Mouse (Mus musculus): Measurements from ENCODE around the gene Lct. TPM values are rescaled to one million over a fixed set of nuclear protein-coding genes. Genes with fewer than 3 reads are reported as not detected.

The Lct gene
- polyA plus RNA-seq, 1 experiment: 0.06 TPM

- TF ChIP-seq POLR2A (IDR thresholded peaks at IDR 0.05; ENCODE audit: low read depth, low read length) (no peak), CTCF (IDR thresholded peaks at IDR 0.05; ENCODE audit: extremely low read depth, insufficient read depth, insufficient read length, insufficient replicate concordance) (no peak)
- Histone ChIP-seq H3K4me3 (ENCODE audit: extremely low read depth, insufficient read depth, insufficient read length) (peak within 1 kb of the TSS; percentile 84), H3K4me1 (ENCODE audit: control insufficient read depth, insufficient read depth, insufficient read length) (no peaks in the 10 kb centered on the region), H3K27ac (ENCODE audit: insufficient read depth, low read length) (peak within 1 kb of the TSS; percentile 84), H3K36me3 (ENCODE audit: control insufficient read depth, insufficient read depth, low read length) (no peaks in the 10 kb centered on the region), H3K27me3 (ENCODE audit: control insufficient read depth, insufficient read depth, low read length) (no peaks in the 10 kb centered on the region)
- DNase-seq (ENCODE audit: low read depth in 1 of 2, low spot score in 2 of 2): no peak
- WGBS: 19% methylated on average over 10 of the region's 10 CpGs
Measured at GRCm38 (mm10) chr1:128243627-128243995, 84.5 kb downstream of the Lct start, which contains the start of gene Ubxn4. Gene Ubxn4, plus strand, starts transcription at chr1:128243964.

DNA sequence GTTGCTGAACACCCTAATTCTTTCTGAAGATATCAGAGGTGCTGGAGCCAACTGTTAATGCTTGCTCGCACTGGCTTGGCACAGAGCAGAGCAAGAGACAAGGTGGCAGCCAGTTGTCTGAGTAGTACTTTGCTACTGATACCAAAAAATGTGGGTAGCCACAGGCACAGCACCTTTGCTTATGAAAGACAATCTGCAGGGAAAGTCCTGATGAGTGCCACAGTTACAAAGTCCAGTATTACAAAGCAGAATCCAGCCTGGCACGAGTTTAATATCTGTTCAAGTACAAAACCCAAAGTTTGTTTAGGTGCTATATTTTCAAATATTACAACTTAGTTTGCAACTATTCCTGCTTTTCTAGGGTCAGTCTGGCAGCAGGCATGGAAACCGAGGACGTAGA is 92.9 kb downstream of the Lct start:
- Histone ChIP-seq H3K4me1 (ENCODE audit: control insufficient read depth, insufficient read depth, insufficient read length) (no peaks in the 10 kb centered on the region), H3K36me3 (ENCODE audit: control insufficient read depth, insufficient read depth, low read length) (peaks cover 30% of the 10 kb centered on the region), H3K27ac (ENCODE audit: insufficient read depth, low read length) (no peak overlapping the region), H3K27me3 (ENCODE audit: control insufficient read depth, insufficient read depth, low read length) (no peaks in the 10 kb centered on the region), H3K4me3 (ENCODE audit: extremely low read depth, insufficient read depth, insufficient read length) (no peak overlapping the region)
- 94% methylated on average over 4 of the region's 4 CpGs for WGBS
- no peak for DNase-seq (ENCODE audit: low read depth in 1 of 2, low spot score in 2 of 2)
- TF ChIP-seq CTCF (IDR thresholded peaks at IDR 0.05; ENCODE audit: extremely low read depth, insufficient read depth, insufficient read length, insufficient replicate concordance) (no peak), POLR2A (IDR thresholded peaks at IDR 0.05; ENCODE audit: low read depth, low read length) (no peak)

Other genes starting within 250 kb of the Lct start
- gene Zranb3, start 225.3 kb downstream of the Lct start, polyA plus RNA-seq (2012; rRNA removed): 0.97 and 1.1 TPM in 2 replicates
- gene R3hdm1, start 225.0 kb downstream of the Lct start, polyA plus RNA-seq (2012; rRNA removed): 43.1 and 45.4 TPM in 2 replicates
- gene Ubxn4, start 84.4 kb downstream of the Lct start, polyA plus RNA-seq (2012; rRNA removed): 11.7 and 14.2 TPM in 2 replicates
- gene Mcm6, start 31.3 kb upstream of the Lct start, polyA plus RNA-seq (2012; rRNA removed): 16.2 and 16.9 TPM in 2 replicates
- 5.5 and 7.6 TPM in 2 replicates for gene Dars, start 89.0 kb upstream of the Lct start, polyA plus RNA-seq (2012; rRNA removed)